Mouse (Mus musculus) liver, postnatal 0 days (tissue): Measurements from ENCODE around the gene Thbd.

Experiments used
- CTCF ChIP-seq: sonication (generic); IDR thresholded peaks from 2 replicates; pipeline ENCODE4 v1.5.1; 2016; ENCODE audit warnings: antibody characterized with exemption, low read depth
- EP300 ChIP-seq: IDR thresholded peaks from 2 replicates; pipeline ENCODE4 v1.6.1; 2016; ENCODE audit warnings: antibody characterized with exemption, low read depth, mild to moderate bottlenecking

GRCm38 (mm10) chr2:148386927-148387326 lies 21.1 kb downstream of the Thbd start:
- TF ChIP-seq EP300 (no peak), CTCF (no peak)
